Mouse (Mus musculus): ENCODE measurements at regions not wholly inside any gene's neighbourhood (a gene's known extent, or its start where the extent isn't known, plus 50 kb on each side); places are given as distances from the start of the nearest gene placed in this dataset.

DNA sequence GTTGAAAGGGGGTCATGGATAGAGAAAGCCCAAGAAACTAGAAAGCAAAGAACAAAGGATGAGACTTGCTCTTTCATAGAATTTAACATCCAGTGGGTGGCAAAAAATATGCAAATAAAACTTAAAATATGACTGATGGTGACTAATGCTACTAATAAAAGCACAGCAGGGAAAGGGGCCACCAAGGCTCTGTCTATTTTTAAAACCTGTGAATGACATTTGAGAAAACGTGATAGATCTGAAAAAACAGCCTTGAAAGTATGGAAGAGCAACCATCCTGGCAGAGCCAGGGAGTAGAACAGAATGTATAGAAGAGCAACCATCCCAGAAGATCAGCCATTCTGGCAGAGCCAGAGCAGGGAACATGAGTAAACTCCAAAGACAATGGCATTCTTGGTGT lies 91.9 kb upstream of the Hs3st1 start:
- no peak for DNase-seq (ENCODE audit: low read depth, low spot score)

DNA sequence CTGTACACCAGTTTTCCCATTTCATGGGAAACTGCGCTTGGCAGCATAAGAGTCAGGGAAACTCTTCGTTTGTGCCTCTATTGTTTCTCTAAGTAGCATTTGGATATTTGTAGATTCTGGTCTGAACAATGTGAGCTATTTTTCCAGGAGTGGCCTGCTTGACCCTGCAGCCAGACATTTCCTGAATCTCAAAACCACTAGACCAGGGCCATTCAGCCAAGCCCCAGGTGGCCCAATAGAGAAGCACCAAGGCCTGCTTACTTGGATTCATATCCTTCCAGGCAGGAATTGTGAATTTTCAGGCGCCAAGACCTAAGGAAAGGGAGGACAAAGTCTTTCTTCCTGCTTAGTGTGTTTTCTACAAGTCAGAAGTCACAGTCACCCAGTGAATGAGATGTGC lies 85.9 kb upstream of the Hs3st1 start:
- DNase-seq (ENCODE audit: low read depth, low spot score) = no peak

- DNase-seq (ENCODE audit: low read depth, low spot score) = no peak
Observed at GRCm38 (mm10) chr5:39840576-39840975, 85.3 kb upstream of the Hs3st1 start.

DNA sequence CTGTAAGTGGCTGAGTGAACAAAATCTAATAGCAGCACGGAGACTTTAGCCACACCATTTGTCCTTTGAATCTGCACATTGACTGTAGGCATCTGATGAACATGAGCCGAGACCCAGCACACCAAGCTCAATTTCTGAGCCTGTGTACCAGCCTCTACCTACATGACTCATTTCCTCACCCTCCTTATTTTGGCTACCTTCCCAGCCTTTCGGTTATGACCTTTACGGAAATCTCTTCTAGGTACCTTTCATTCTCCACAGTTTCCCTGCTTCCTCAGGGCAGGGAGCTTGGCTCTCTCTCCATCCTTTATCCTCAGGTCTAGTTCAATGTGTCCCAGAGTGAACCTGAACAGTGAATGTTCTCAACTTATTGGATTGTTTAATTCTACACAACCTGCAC lies 77.3 kb upstream of the Hs3st1 start:
- no peak for DNase-seq (ENCODE audit: low read depth, low spot score)

DNA sequence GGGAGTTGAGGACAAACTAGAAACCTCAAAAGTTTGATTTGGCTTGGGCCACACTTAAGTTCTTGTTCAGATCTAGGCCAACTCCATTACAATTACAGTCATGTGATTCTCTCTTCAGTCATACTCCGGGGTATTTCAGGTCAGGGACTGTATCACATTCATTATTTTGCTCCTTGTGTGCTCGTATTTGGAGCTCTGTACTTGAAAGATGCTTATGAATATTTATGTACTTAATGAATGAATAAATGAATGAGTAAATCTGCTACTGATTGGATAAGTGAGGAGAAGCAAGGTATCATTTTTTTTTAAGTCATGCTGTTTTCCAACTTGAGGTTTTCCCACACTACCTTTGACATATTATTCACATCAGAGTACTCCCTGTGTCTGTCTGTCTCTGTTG lies 69.4 kb upstream of the Hs3st1 start:
- DNase-seq (ENCODE audit: low read depth, low spot score) = no peak

DNA sequence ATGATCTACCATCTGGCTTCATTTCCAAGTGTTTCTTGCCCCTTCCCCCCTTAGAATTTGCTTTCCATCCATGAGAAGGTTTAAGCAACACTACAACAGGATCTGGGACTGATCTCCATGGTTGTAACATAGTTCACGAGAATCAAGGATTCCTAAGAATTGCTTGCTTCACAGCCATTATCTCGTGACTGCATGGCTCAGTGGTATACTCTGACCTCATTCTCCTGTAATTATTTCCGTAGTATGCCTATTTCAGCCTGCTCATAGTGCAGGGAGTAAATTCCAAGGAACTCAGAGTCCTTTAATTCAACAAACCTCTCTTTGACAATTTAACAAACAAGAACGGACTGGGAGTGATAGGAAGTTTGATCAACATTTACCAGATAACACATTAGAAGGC lies 51.4 kb upstream of the Hs3st1 start:
- no peak for DNase-seq (ENCODE audit: low read depth, low spot score)
